Mouse (Mus musculus): ENCODE data around the gene Ctr9. TPM values are rescaled to one million over a fixed set of nuclear protein-coding genes. Genes with fewer than 3 reads are reported as not detected.
A peak's percentile ranks its signal among the peaks of the same experiment; 100 is the strongest.

Gene Ctr9
- total RNA-seq, 2 experiments from 2014 or later: 47.0 TPM

- H3K4me3 ChIP-seq: peak within 1 kb of the TSS; percentile 85
- peak within 1 kb of the TSS; percentile 99 for H3K27ac ChIP-seq
- peak; percentile 98 to 99 for DNase-seq (ENCODE audit: low spot score in 2 of 2)
- no peak for TF ChIP-seq CTCF (conservative IDR thresholded peaks at IDR 0.05)
Observed at GRCm38 (mm10) chr7:111082822-111083732, 54.3 kb downstream of the Ctr9 start, which contains the start of gene Eif4g2. Gene Eif4g2, minus strand, starts transcription at chr7:111083030.

DNA sequence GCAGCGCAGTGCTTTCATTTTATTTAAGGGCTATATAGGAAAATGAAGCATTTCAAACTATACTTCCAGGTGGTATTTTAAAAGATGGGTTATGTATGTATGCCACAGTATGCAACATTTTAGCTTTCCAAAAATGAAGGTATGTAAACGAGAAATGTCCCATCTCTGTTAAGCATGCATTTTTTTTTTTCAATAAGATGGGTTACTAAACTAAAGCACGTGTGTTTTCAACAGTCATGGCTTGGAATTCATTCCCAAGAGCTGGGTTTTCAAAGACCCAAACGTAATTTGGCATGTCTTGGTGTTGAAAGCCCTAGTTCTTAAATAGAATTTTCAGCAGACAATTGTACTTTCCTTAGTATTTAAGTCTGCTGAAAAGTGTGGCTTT is 55.0 kb downstream of the Ctr9 start:
- Histone ChIP-seq H3K4me3 (peak overlapping the region; percentile 85), H3K27ac (peak overlapping the region; percentile 99)
- TF ChIP-seq CTCF (conservative IDR thresholded peaks at IDR 0.05): no peak
- no peak for DNase-seq (ENCODE audit: low spot score in 2 of 2)

DNA sequence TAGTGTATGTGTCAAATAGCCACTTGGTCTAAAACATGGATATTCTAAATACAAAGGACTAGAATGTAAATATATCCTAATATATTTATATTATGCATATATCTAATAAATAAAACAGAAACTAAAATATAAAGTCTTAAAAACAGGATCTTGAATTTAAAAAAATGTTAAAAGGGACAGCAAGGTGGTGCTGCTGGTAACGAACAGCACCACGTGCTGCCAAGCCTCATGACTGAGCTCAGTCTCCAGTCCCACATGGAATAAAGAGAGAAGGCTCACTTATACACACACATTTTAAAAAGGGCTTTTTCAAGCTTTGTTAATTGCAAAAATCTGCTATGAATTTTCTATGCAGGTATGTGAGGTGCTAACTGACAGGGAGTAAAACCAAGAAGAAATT is 55.7 kb downstream of the Ctr9 start:
- Histone ChIP-seq H3K27ac (no peak overlapping the region; the same call in 1 of the 2 replicates), H3K4me3 (no peak overlapping the region; the same call in 1 of the 2 replicates)
- TF ChIP-seq CTCF (conservative IDR thresholded peaks at IDR 0.05): peak; percentile 30
- no peak for DNase-seq (ENCODE audit: low spot score in 2 of 2)

DNA sequence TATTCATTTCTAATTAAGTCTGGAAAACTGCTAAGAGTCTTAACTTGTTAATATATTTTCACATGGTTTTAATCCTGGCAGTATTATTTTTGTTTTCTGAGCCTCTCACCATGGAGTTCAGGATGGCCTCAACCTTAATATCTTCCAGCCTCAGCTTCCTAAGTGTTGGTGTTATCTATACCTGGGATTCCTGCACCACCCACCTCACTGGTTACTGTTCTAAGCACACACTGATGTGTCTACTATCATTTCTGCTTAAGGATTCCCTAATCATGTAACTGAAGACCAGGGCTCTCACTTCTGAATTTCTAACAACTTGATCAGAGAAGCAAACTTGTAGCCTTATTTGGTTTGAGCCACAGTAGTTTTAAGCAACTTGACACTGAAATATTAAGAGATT is 56.4 kb downstream of the Ctr9 start:
- no peak for DNase-seq (ENCODE audit: low spot score in 2 of 2)
- no peak for TF ChIP-seq CTCF (conservative IDR thresholded peaks at IDR 0.05)
- Histone ChIP-seq H3K27ac (no peak overlapping the region), H3K4me3 (no peak overlapping the region)

DNA sequence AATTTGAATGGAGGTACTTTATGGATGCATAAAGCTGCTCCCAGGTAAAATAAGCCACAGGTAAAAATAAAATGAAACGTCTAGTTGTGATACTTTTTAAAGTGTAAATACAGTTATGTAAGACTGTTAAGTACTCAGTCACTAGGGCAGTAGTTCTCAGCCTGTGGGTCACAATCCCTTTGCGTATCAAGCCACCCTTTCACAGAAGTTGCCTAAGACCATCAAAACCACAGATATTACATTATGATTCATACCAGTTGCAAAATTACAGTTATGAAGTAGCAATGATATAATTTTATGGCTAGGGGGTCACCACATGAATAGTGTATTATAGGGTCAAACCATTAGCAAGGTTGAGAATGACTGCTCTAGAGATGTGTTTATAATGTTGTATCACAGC is 66.4 kb downstream of the Ctr9 start:
- no peak overlapping the region for H3K27ac ChIP-seq
- DNase-seq (ENCODE audit: low spot score in 2 of 2): no peak
- no peak for TF ChIP-seq CTCF (conservative IDR thresholded peaks at IDR 0.05)
- no peak overlapping the region for H3K4me3 ChIP-seq

DNA sequence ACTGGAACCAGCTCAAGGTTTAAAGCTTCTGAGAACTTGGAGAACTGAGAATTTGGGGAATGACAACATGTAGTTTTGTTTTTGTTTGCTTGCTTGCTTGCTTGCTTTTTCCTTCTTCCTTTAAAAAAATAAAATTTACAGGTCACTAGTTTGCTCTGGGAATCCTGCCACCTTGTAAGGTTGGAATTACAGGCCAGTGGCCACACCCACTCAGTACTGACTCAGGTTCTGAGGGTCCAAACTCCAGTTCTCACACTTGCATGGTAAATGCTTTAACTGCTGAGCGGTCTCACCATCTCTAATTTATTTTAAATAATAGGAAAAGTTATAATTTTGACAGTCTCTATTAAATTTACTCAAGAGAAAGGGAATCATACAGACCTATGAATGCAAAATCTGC is 69.4 kb downstream of the Ctr9 start:
- TF ChIP-seq CTCF (conservative IDR thresholded peaks at IDR 0.05): no peak
- H3K4me3 ChIP-seq: no peak overlapping the region
- no peak for DNase-seq (ENCODE audit: low spot score in 2 of 2)
- H3K27ac ChIP-seq: no peak overlapping the region

Other genes with a start within 250 kb of the Ctr9 start
- gene Rnf141, start 184.5 kb upstream of the Ctr9 start, total RNA-seq (2021): 10 to 100 TPM; 83.4 to 90.6 TPM
- gene Lyve1, start 165.7 kb upstream of the Ctr9 start, total RNA-seq (2021): 1 to 10 TPM in 1 of 2 experiments, under 1 TPM in 1; 0.66 to 2.5 TPM
- gene Mrvi1, start 46.5 kb upstream of the Ctr9 start, total RNA-seq (2021): 1 to 10 TPM; 1.4 to 2.7 TPM
- 100 to 1,000 TPM; 596 to 633 TPM for gene Eif4g2, start 54.1 kb downstream of the Ctr9 start, total RNA-seq (2021)